ENCODE assay signal across 18 mouse cellular contexts in genomic region chr1:139234611-139235568, GRCm38 (mm10).
DNase-seq lines count a peak whose midpoint lies in the region; ATAC-seq and TF ChIP-seq lines count a peak whose summit lies in the region.
"Had no signal": no experiment of that assay in that cellular context is flagged by ENCODE, and none has a peak within 500 bp of the region (broad histone marks: within the 10 kb centered on the region; RNA-seq: fewer than 3 reads in every experiment).

No protein-coding gene starts in this region.

- intact Hi-C loops in left cerebral cortex, postnatal 25 days (cut with DNase I), result no loop called here

- TF ChIP-seq CTCF in lung, embryonic 14.5 days (IDR thresholded peaks at IDR 0.05; ENCODE audit: low read depth), result no peak

- no peaks in the 10 kb centered on the region for H3K9me3 ChIP-seq in lung, embryonic 14.5 days (ENCODE audit: low read depth, low read length)
- H3K9me3 ChIP-seq in intestine, embryonic 16.5 days (ENCODE audit: control insufficient read depth, low read length), result no peaks in the 10 kb centered on the region
- H3K9me3 ChIP-seq in neural tube, embryonic 13.5 days, result no peaks in the 10 kb centered on the region
- H3K9me3 ChIP-seq: megakaryocyte, embryonic 14.5 days had no signal

- no peak overlapping the region for H3K9ac ChIP-seq in lung, embryonic 14.5 days
- H3K9ac ChIP-seq in intestine, embryonic 16.5 days (ENCODE audit: low read depth, low read length), result no peak overlapping the region
- H3K9ac ChIP-seq in neural tube, embryonic 13.5 days, result no peak overlapping the region
- H3K9ac ChIP-seq: forebrain, postnatal 0 days had no signal

- peak; percentile 82 for ATAC-seq in lung, embryonic 14.5 days (ENCODE audit: insufficient read depth)
- ATAC-seq in intestine, embryonic 16.5 days, result peak; percentile 74
- ATAC-seq in neural tube, embryonic 13.5 days (ENCODE audit: low read depth), result peak; percentile 43; the same call in 1 of the 2 replicates
- ATAC-seq: forebrain, postnatal 0 days; inflammation-experienced regulatory T-cells, adult 6 months had no signal

- peaks cover 10% of the 10 kb centered on the region; the same call in 1 of the 2 replicates for H3K4me1 ChIP-seq in lung, embryonic 14.5 days (ENCODE audit: insufficient read depth)
- H3K4me1 ChIP-seq in intestine, embryonic 16.5 days (ENCODE audit: control insufficient read depth, insufficient read depth, low read length), result no peaks in the 10 kb centered on the region
- peaks cover 13% of the 10 kb centered on the region for H3K4me1 ChIP-seq in neural tube, embryonic 13.5 days (replicated peaks)
- H3K4me1 ChIP-seq: megakaryocyte, embryonic 14.5 days had no signal

- H3K27me3 ChIP-seq in lung, embryonic 14.5 days (ENCODE audit: insufficient read depth, low read length), result no peaks in the 10 kb centered on the region
- no peaks in the 10 kb centered on the region for H3K27me3 ChIP-seq in intestine, embryonic 16.5 days (replicated peaks; ENCODE audit: control insufficient read depth, insufficient read depth, low read length)
- H3K27me3 ChIP-seq in neural tube, embryonic 13.5 days, result no peaks in the 10 kb centered on the region
- H3K27me3 ChIP-seq: CH12.LX had no signal

- H3K36me3 ChIP-seq in lung, embryonic 14.5 days (ENCODE audit: insufficient read depth), result no peaks in the 10 kb centered on the region
- no peaks in the 10 kb centered on the region for H3K36me3 ChIP-seq in intestine, embryonic 16.5 days (ENCODE audit: control insufficient read depth, insufficient read depth, low read length)
- no peaks in the 10 kb centered on the region for H3K36me3 ChIP-seq in neural tube, embryonic 13.5 days

- peak; percentile 3 for DNase-seq in adrenal gland, postnatal 10 days
- DNase-seq in adrenal gland, postnatal 25 days, result no peak
- DNase-seq in lung, embryonic 14.5 days, result peak; percentile 84
- no peak for DNase-seq in lung, postnatal 25 days (ENCODE audit: low spot score)
- DNase-seq in left cerebral cortex, postnatal 25 days (ENCODE audit: low spot score in 2 of 2), result no peak
- DNase-seq in spleen, adult 18-20 months, result no peak
- DNase-seq: cerebellum, adult 9-11 months; forebrain, postnatal 0 days; gastrocnemius, postnatal 14 days; heart, postnatal 4 days had no signal

- 41% methylated on average over 3 of the region's 3 CpGs for WGBS in lung, embryonic 14.5 days
- WGBS in intestine, embryonic 16.5 days, result 56% methylated on average over 3 of the region's 3 CpGs
- WGBS in neural tube, embryonic 13.5 days, result 33% methylated on average over 3 of the region's 3 CpGs

- H3K4me2 ChIP-seq in lung, embryonic 14.5 days, result no peak overlapping the region
- no peak overlapping the region for H3K4me2 ChIP-seq in intestine, embryonic 16.5 days (ENCODE audit: low read depth, low read length)
- no peak overlapping the region for H3K4me2 ChIP-seq in neural tube, embryonic 13.5 days
- H3K4me2 ChIP-seq: heart, embryonic 11.5 days; liver, embryonic 11.5 days had no signal

- no peak overlapping the region for H3K4me3 ChIP-seq in lung, embryonic 14.5 days (ENCODE audit: low read depth, low read length)
- no peak overlapping the region for H3K4me3 ChIP-seq in intestine, embryonic 16.5 days (ENCODE audit: low read length)
- no peak overlapping the region for H3K4me3 ChIP-seq in neural tube, embryonic 13.5 days
- H3K4me3 ChIP-seq: erythroblast, embryonic 14.5 days; megakaryocyte, embryonic 14.5 days had no signal

- peak overlapping the region; percentile 36; the same call in 1 of the 2 replicates for H3K27ac ChIP-seq in lung, embryonic 14.5 days (ENCODE audit: low read depth)
- H3K27ac ChIP-seq in intestine, embryonic 16.5 days (ENCODE audit: low read length), result peak overlapping the region; percentile 62; the same call in 1 of the 2 replicates
- 0 out of 2 replicates have a peak overlapping the region, but pooled peaks have one; percentile 15 for H3K27ac ChIP-seq in neural tube, embryonic 13.5 days (replicated peaks)

Comparison
In these comparisons a context has a peak if more than half of its experiments do, and no peak if none do; other contexts are left out.
1. DNase-seq: peak in adrenal gland, postnatal 10 days (single experiment) and lung, embryonic 14.5 days (single experiment); none in adrenal gland, postnatal 25 days (single experiment), lung, postnatal 25 days (single experiment), left cerebral cortex, postnatal 25 days (0 of 2) and spleen, adult 18-20 months (0 of 2).
2. Peak in every context shown above with its lines, with median percentiles within 50 percentile points of each other: ATAC-seq and H3K27ac ChIP-seq.